Mouse (Mus musculus) neural tube, embryonic 13.5 days (tissue): ENCODE data around the gene Cops2. TPM values are rescaled to one million over a fixed set of nuclear protein-coding genes. Genes with fewer than 3 reads are reported as not detected.

Experiments
- ATAC-seq: fragments of 200-750 bp; cut with Nextera tagmentation; 2 replicates; pipeline ENCODE4 v1.8.0; 2017; ENCODE audit warnings: low read depth, mild to moderate bottlenecking, moderate TSS enrichment, moderate library complexity
- H3K27ac ChIP-seq: fragments of 300-500 bp; sonication (generic); replicated peaks from 2 replicates; pipeline ENCODE4 v1.5.1; 2015; ENCODE audit warnings: moderate library complexity, mild to moderate bottlenecking, inconsistent platforms
- H3K27me3 ChIP-seq: fragments of 300-500 bp; sonication (generic); 2 replicates; pipeline ENCODE4 v1.6.1; 2015; ENCODE audit warnings: mild to moderate bottlenecking, inconsistent platforms
- H3K36me3 ChIP-seq: fragments of 300-500 bp; sonication (generic); 2 replicates; pipeline ENCODE4 v1.6.1; 2015; ENCODE audit warnings: mild to moderate bottlenecking, inconsistent platforms
- H3K4me1 ChIP-seq: fragments of 300-500 bp; sonication (generic); replicated peaks from 2 replicates; pipeline ENCODE4 v1.6.1; 2015; ENCODE audit warnings: inconsistent platforms
- H3K4me2 ChIP-seq: fragments of 300-500 bp; sonication (generic); 2 replicates; pipeline ENCODE4 v1.6.1; 2015; ENCODE audit warnings: inconsistent platforms, mild to moderate bottlenecking, moderate library complexity
- H3K4me3 ChIP-seq: fragments of 300-500 bp; sonication (generic); 2 replicates; pipeline ENCODE4 v1.5.1; 2015; ENCODE audit warnings: mild to moderate bottlenecking, inconsistent platforms
- H3K9ac ChIP-seq: fragments of 300-500 bp; sonication (generic); 2 replicates; pipeline ENCODE4 v1.6.1; 2015; ENCODE audit warnings: moderate library complexity, mild to moderate bottlenecking, inconsistent platforms
- H3K9me3 ChIP-seq: fragments of 300-500 bp; sonication (generic); 2 replicates; pipeline ENCODE4 v1.6.1; 2016; ENCODE audit warnings: inconsistent platforms
- WGBS: fragments of 180-500 bp; shearing (Covaris S2); methylation state at CpG from one replicate; pipeline ENCODE4 v1.1.7; 2015; 5-methylcytosine and 5-hydroxymethylcytosine counted together
- polyA plus RNA-seq: library from polyadenylated mRNA; unstranded; fragments of >200 nt; fragmentation: Nextera tagmentation; extraction: Ambion mirVana; gene quantifications from 2 replicates; pipeline ENCODE4 v1.2.1, GENCODE M21; 2015

Cops2 gene
- polyA plus RNA-seq, 1 experiment from 2014 or later: 77.3 TPM

DNA sequence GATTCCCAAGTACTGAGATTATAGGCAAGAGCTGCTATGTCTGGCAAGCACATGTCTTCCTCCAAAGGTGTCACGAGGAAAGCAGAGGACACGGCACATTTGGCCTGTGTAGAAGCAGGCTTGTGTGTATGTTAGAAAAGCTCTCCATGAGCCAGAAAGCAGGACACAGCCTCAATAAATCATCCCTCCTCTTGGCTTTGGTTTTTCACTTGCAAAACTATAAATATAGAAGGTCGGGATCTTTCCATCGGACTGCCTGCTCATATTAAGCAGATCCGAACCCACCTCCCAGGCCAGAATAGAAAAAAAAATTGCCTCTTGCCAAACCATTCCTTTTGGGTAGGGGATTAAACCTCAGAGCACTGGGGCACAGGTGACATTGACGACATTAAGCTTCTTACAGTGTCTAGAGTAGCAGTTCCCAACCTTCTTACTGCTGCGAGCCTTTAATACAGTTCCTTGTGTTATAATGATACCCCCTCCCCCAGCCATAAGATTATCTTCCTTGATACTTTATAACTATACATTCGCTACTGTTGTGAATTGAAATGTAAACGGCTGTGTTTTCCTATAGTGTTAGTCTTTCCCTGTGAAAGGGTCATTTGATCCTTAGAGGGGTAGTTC, 44.9 kb downstream of the Cops2 start:
- 73% methylated on average over 9 of the region's 9 CpGs for WGBS

DNA sequence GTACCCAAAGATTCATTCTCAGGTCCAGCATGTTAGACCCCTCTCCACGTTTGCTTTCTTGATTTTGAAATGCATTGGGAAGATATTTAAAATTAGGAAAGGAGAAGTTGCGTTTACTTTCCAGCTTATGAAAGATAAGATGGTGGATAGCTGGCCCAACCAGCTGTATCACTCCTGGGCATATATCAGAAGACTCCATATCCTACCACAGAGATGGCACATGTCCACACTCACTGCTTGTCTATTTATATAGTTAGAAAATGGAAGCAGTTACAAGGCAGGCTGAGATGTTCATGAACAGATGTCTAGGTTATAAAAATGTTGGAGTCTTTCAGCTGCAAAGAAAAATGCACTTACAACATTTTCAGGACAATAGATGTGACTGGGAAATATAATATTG, 47.6 kb downstream of the Cops2 start:
- Histone ChIP-seq H3K4me2 (no peak overlapping the region), H3K4me3 (no peak overlapping the region), H3K27ac (no peak overlapping the region), H3K27me3 (no peaks in the 10 kb centered on the region), H3K36me3 (no peaks in the 10 kb centered on the region), H3K4me1 (no peaks in the 10 kb centered on the region), H3K9ac (no peak overlapping the region), H3K9me3 (no peaks in the 10 kb centered on the region; the same call in 1 of the 2 replicates)
- ATAC-seq: no peak
- 77% methylated on average over 2 of the region's 2 CpGs for WGBS

More for the DNA sequence above, 44.9 kb downstream of the Cops2 start:
- Histone ChIP-seq H3K9ac (no peak overlapping the region), H3K9me3 (no peaks in the 10 kb centered on the region), H3K27me3 (no peaks in the 10 kb centered on the region), H3K4me1 (no peaks in the 10 kb centered on the region), H3K36me3 (no peaks in the 10 kb centered on the region), H3K27ac (no peak overlapping the region), H3K4me3 (no peak overlapping the region), H3K4me2 (no peak overlapping the region)
- no peak for ATAC-seq

DNA sequence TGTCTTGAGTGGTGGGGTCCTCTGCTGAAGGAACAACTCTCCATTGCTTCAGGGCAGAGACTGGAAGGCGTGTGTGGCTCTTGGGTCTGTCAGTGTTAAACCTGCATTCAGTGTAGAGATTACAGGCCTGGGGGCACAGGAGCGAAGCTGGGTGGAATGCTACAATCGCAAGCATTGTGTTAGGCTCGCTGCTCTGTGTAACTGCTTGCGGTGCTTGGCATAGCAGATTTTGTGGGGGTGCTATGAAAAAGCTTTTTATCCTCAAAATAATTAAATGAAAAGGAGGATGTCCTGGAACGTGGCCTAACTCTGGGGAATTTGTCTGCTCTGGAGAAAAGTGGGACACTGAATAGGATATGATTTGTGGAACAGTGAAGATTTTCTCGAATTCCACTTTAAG, 49.4 kb downstream of the Cops2 start:
- Histone ChIP-seq H3K4me3 (no peak overlapping the region), H3K9ac (no peak overlapping the region), H3K9me3 (peaks cover 4% of the 10 kb centered on the region; the same call in 1 of the 2 replicates), H3K4me2 (no peak overlapping the region), H3K27me3 (no peaks in the 10 kb centered on the region), H3K27ac (no peak overlapping the region), H3K36me3 (no peaks in the 10 kb centered on the region), H3K4me1 (no peaks in the 10 kb centered on the region)
- WGBS: 75% methylated on average over 7 of the region's 7 CpGs
- no peak for ATAC-seq

DNA sequence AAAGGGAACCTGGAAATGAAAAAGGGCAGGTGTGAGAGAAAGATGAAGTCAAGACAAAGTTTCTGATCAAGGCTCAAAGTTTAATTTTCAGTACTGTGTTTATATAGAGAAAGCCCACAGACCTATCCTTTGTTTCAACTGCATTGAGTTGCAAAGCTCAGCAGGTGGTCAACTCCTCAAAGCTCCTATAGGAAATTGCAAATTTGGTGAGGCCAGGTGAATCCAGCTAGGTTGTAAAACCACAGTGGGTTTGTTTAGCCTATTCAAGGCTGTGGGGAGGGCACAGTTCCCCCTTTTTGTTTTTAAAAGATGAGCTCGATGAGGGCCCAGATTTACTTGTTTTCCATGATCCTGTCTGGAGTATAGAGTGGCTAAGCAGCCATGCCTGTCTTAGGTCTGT, 53.1 kb downstream of the Cops2 start:
- no peak for ATAC-seq
- Histone ChIP-seq H3K27ac (no peak overlapping the region), H3K36me3 (no peaks in the 10 kb centered on the region), H3K9ac (no peak overlapping the region), H3K4me2 (no peak overlapping the region), H3K9me3 (peaks cover 4% of the 10 kb centered on the region; the same call in 1 of the 2 replicates), H3K4me3 (no peak overlapping the region), H3K27me3 (no peaks in the 10 kb centered on the region), H3K4me1 (no peaks in the 10 kb centered on the region)
- WGBS: 33% methylated on average over 1 of the region's 1 CpGs

- no peaks in the 10 kb centered on the region for H3K4me1 ChIP-seq
- peaks cover 4% of the 10 kb centered on the region; the same call in 1 of the 2 replicates for H3K9me3 ChIP-seq
- H3K27me3 ChIP-seq: no peaks in the 10 kb centered on the region
- 82% methylated on average over 4 of the region's 4 CpGs for WGBS
- H3K4me2 ChIP-seq: no peak overlapping the region
- H3K27ac ChIP-seq: no peak overlapping the region
- H3K4me3 ChIP-seq: no peak overlapping the region
- no peak for ATAC-seq
- H3K9ac ChIP-seq: no peak overlapping the region
- no peaks in the 10 kb centered on the region for H3K36me3 ChIP-seq
These were observed 57.0 kb downstream of the Cops2 start for GRCm38 (mm10) chr2:125801947-125802346.

GRCm38 (mm10) chr2:125801038-125801437, 57.9 kb downstream of the Cops2 start:
- Histone ChIP-seq H3K9me3 (peaks cover 4% of the 10 kb centered on the region; the same call in 1 of the 2 replicates), H3K9ac (no peak overlapping the region), H3K4me1 (no peaks in the 10 kb centered on the region), H3K4me2 (no peak overlapping the region), H3K27ac (no peak overlapping the region), H3K36me3 (no peaks in the 10 kb centered on the region), H3K27me3 (no peaks in the 10 kb centered on the region), H3K4me3 (no peak overlapping the region)
- WGBS: 69% methylated on average over 8 of the region's 8 CpGs
- no peak for ATAC-seq

- no peak overlapping the region for H3K4me3 ChIP-seq
- no peaks in the 10 kb centered on the region for H3K9me3 ChIP-seq
- no peak for ATAC-seq
- H3K27me3 ChIP-seq: no peaks in the 10 kb centered on the region
- H3K4me2 ChIP-seq: no peak overlapping the region
- H3K27ac ChIP-seq: no peak overlapping the region
- no peaks in the 10 kb centered on the region for H3K4me1 ChIP-seq
- no peaks in the 10 kb centered on the region for H3K36me3 ChIP-seq
- 87% methylated on average over 4 of the region's 4 CpGs for WGBS
- H3K9ac ChIP-seq: no peak overlapping the region
These were observed 58.5 kb downstream of the Cops2 start for GRCm38 (mm10) chr2:125800428-125800827.

DNA sequence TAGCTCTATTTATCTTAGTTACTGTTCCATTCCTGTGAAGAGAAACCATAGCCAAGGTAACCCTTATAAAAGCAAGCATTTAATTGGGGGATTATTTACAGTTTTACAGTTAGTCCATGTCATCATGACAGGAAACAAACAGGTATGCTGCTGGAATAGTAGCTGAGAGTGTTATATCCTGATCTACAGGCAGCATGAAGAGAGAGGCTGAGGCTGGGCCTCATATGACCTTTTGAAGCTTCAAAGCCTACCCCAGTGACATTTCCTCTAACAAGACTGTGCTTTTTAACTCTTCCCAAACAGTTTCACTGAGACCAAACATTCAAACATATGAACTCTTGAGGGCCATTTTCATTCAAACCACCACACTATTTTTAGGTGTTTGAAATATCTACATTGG, 61.1 kb downstream of the Cops2 start:
- Histone ChIP-seq H3K4me2 (no peak overlapping the region), H3K4me1 (no peaks in the 10 kb centered on the region), H3K27me3 (no peaks in the 10 kb centered on the region), H3K9ac (no peak overlapping the region), H3K4me3 (no peak overlapping the region), H3K27ac (no peak overlapping the region), H3K9me3 (no peaks in the 10 kb centered on the region), H3K36me3 (no peaks in the 10 kb centered on the region)
- no peak for ATAC-seq

- H3K4me1 ChIP-seq: no peaks in the 10 kb centered on the region
- no peaks in the 10 kb centered on the region for H3K27me3 ChIP-seq
- no peaks in the 10 kb centered on the region for H3K36me3 ChIP-seq
- no peak overlapping the region for H3K4me2 ChIP-seq
- H3K9me3 ChIP-seq: no peaks in the 10 kb centered on the region
- H3K4me3 ChIP-seq: no peak overlapping the region
- ATAC-seq: no peak
- H3K27ac ChIP-seq: no peak overlapping the region
- 85% methylated on average over 2 of the region's 2 CpGs for WGBS
- no peak overlapping the region for H3K9ac ChIP-seq
These were observed 63.8 kb downstream of the Cops2 start for GRCm38 (mm10) chr2:125795118-125795517.

- Histone ChIP-seq H3K27me3 (no peaks in the 10 kb centered on the region), H3K9me3 (no peaks in the 10 kb centered on the region), H3K4me1 (no peaks in the 10 kb centered on the region), H3K4me3 (no peak overlapping the region), H3K9ac (no peak overlapping the region), H3K27ac (no peak overlapping the region), H3K4me2 (no peak overlapping the region), H3K36me3 (no peaks in the 10 kb centered on the region)
- 68% methylated on average over 2 of the region's 2 CpGs for WGBS
- ATAC-seq: no peak
These were observed 64.8 kb downstream of the Cops2 start for GRCm38 (mm10) chr2:125794166-125794565.

DNA sequence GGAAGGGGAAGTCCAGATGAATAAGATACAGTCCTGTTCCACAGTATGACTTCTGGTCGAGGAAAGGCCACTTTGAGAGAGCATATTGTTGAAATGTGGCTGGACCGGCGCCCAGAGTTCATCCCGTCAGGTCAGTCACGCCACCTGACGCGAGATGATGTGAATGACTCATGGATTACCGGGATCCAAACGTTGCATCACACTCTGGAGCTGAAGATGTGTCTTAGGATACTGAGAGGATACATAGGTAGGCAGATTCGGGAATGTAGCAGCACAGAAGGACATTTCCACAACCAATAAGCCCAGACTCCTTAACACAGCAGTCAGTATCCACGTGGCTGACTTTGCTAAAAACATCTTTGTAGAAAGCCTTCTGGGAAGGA, 66.1 kb downstream of the Cops2 start:
- Histone ChIP-seq H3K9ac (no peak overlapping the region), H3K4me1 (no peaks in the 10 kb centered on the region), H3K4me3 (no peak overlapping the region), H3K27me3 (no peaks in the 10 kb centered on the region), H3K27ac (no peak overlapping the region), H3K36me3 (no peaks in the 10 kb centered on the region), H3K4me2 (no peak overlapping the region), H3K9me3 (no peaks in the 10 kb centered on the region)
- no peak for ATAC-seq
- WGBS: 88% methylated on average over 11 of the region's 11 CpGs

GRCm38 (mm10) chr2:125792144-125792878, 66.6 kb downstream of the Cops2 start:
- Histone ChIP-seq H3K9ac (no peak overlapping the region), H3K4me2 (no peak overlapping the region), H3K27ac (no peak overlapping the region), H3K9me3 (no peaks in the 10 kb centered on the region), H3K27me3 (no peaks in the 10 kb centered on the region), H3K4me3 (no peak overlapping the region), H3K36me3 (no peaks in the 10 kb centered on the region), H3K4me1 (no peaks in the 10 kb centered on the region)
- no peak for ATAC-seq
- 76% methylated on average over 2 of the region's 2 CpGs for WGBS

- 78% methylated on average over 7 of the region's 7 CpGs for WGBS
- no peak overlapping the region for H3K9ac ChIP-seq
- H3K4me1 ChIP-seq: no peaks in the 10 kb centered on the region
- H3K27ac ChIP-seq: no peak overlapping the region
- no peak overlapping the region for H3K4me3 ChIP-seq
- ATAC-seq: no peak
- H3K36me3 ChIP-seq: no peaks in the 10 kb centered on the region
- no peaks in the 10 kb centered on the region for H3K27me3 ChIP-seq
- no peak overlapping the region for H3K4me2 ChIP-seq
- H3K9me3 ChIP-seq: no peaks in the 10 kb centered on the region
These were observed 67.5 kb downstream of the Cops2 start for GRCm38 (mm10) chr2:125791485-125791885.
